Mouse (Mus musculus) olfactory bulb, adult 2 months (tissue): ENCODE measurements around the gene Gga3.

Source experiments
- CTCF ChIP-seq: fragments of 200-500 bp; IDR thresholded peaks from 2 replicates; pipeline ENCODE4 v1.5.1; 2012; ENCODE audit warnings: low read depth, mild to moderate bottlenecking, low read length, moderate library complexity; ENCODE audit not compliant: insufficient read depth
- POLR2A ChIP-seq: fragments of 200-500 bp; IDR thresholded peaks from 2 replicates; pipeline ENCODE4 v1.6.1; 2012; ENCODE audit warnings: mild to moderate bottlenecking, low read depth, low read length, moderate library complexity; ENCODE audit not compliant: insufficient read depth

- TF ChIP-seq CTCF (no peak), POLR2A (no peak)
Measured at GRCm38 (mm10) chr11:115651680-115652079, 47.8 kb upstream of the Gga3 start.
